Mouse (Mus musculus): ENCODE measurements around the gene Actr5. TPM values are rescaled to one million over a fixed set of nuclear protein-coding genes. Genes with fewer than 3 reads are reported as not detected.
A peak's percentile ranks its signal among the peaks of the same experiment; 100 is the strongest.

Actr5 gene
- polyA plus RNA-seq, 1 experiment from 2014 or later = 7.2 TPM

DNA sequence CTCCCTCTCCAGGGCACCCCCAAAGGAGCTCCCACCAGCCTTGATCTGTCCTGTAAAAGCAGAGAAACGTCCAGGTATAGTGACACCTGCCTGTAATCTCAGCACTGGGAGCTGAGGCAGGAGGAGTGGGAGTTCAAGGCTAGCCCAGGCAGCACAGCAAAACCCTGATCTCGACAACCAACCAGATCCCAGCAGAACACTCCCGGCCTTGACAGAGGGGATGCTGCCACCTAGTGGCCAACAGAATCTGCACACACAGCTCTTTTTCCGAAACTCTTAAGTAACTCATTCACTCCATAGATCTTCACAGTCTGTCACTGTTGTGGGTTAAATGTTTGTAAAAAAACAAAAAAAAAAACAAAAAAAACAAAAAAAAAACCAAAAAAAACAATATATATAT is 28.3 kb downstream of the Actr5 start:
- no peak overlapping the region for H3K27ac ChIP-seq (ENCODE audit: low read length)
- 7% methylated on average over 4 of the region's 4 CpGs for WGBS
- H3K9me3 ChIP-seq (ENCODE audit: control insufficient read depth, low read length) = no peaks in the 10 kb centered on the region
- H3K4me1 ChIP-seq (replicated peaks; ENCODE audit: control insufficient read depth, insufficient read depth, low read length) = no peaks in the 10 kb centered on the region
- no peak overlapping the region for H3K4me2 ChIP-seq (ENCODE audit: low read depth, low read length)
- no peaks in the 10 kb centered on the region for H3K27me3 ChIP-seq (ENCODE audit: control insufficient read depth, insufficient read depth, low read depth, low read length)
- no peaks in the 10 kb centered on the region for H3K36me3 ChIP-seq (ENCODE audit: control insufficient read depth, insufficient read depth, low read length)
- no peak overlapping the region for H3K4me3 ChIP-seq (ENCODE audit: low read length)
- no peak for ATAC-seq (ENCODE audit: low read depth)
- H3K9ac ChIP-seq (ENCODE audit: low read length) = no peak overlapping the region

GRCm38 (mm10) chr2:158654717-158655116 is 30.0 kb downstream of the Actr5 start:
- H3K4me1 ChIP-seq (replicated peaks; ENCODE audit: control insufficient read depth, insufficient read depth, low read length) = peaks cover 12% of the 10 kb centered on the region
- WGBS = 63% methylated on average over 9 of the region's 9 CpGs
- H3K9ac ChIP-seq (ENCODE audit: low read length) = no peak overlapping the region
- H3K27ac ChIP-seq (ENCODE audit: low read length) = no peak overlapping the region; the same call in none of the 2 replicates
- no peaks in the 10 kb centered on the region for H3K36me3 ChIP-seq (ENCODE audit: control insufficient read depth, insufficient read depth, low read length)
- peak; percentile 54; the same call in 1 of the 2 replicates for ATAC-seq (ENCODE audit: low read depth)
- H3K4me3 ChIP-seq (ENCODE audit: low read length) = no peak overlapping the region
- H3K4me2 ChIP-seq (ENCODE audit: low read depth, low read length) = no peak overlapping the region
- H3K9me3 ChIP-seq (ENCODE audit: control insufficient read depth, low read length) = no peaks in the 10 kb centered on the region
- no peaks in the 10 kb centered on the region for H3K27me3 ChIP-seq (ENCODE audit: control insufficient read depth, insufficient read depth, low read depth, low read length)

DNA sequence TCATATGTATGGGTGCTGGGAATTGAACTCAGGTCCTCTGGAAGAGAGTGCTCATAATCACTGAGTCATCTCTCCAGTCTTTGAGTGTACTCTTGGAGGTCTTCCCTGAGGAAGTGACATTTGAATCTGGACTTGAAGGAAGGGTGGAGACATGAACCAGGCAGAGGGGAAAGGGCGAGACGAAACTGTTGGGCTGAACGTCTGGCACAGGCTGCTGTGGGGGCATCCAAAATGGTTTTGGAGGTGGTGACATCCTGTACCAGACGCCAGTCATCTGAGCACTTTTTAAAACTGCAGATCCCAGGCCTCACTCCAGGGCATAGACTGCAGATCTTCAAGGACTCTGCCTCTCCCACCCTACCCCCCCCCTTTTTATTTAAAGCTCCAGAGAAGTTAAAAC is 31.1 kb downstream of the Actr5 start:
- no peak overlapping the region for H3K27ac ChIP-seq (ENCODE audit: low read length)
- WGBS = 63% methylated on average over 4 of the region's 4 CpGs
- H3K4me3 ChIP-seq (ENCODE audit: low read length) = no peak overlapping the region
- H3K9ac ChIP-seq (ENCODE audit: low read length) = no peak overlapping the region
- H3K4me1 ChIP-seq (replicated peaks; ENCODE audit: control insufficient read depth, insufficient read depth, low read length) = peaks cover 12% of the 10 kb centered on the region
- no peaks in the 10 kb centered on the region for H3K27me3 ChIP-seq (ENCODE audit: control insufficient read depth, insufficient read depth, low read depth, low read length)
- no peaks in the 10 kb centered on the region for H3K36me3 ChIP-seq (ENCODE audit: control insufficient read depth, insufficient read depth, low read length)
- no peak overlapping the region for H3K4me2 ChIP-seq (ENCODE audit: low read depth, low read length)
- ATAC-seq (ENCODE audit: low read depth) = no peak
- H3K9me3 ChIP-seq (ENCODE audit: control insufficient read depth, low read length) = no peaks in the 10 kb centered on the region

DNA sequence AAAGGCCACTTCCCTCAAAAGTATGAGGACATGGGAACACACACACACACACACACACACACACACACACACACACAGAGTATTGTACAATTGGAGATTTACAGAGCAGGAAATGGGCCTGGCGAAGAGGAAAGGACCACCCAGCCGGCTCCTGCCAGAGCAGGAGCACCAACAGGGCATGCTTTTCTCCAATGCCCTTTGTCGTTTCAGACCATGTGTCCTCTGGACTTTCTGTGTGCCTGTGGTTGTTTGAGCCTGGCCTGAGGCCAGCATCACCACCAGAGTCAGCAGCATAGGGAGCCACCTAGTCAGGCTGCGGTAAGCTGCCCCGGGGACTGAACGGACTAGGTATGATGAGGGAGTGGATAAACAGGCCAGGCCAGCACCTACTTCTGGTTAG is 34.1 kb downstream of the Actr5 start:
- H3K27ac ChIP-seq (ENCODE audit: low read length) = peak overlapping the region; percentile 90
- peak; percentile 89 for ATAC-seq (ENCODE audit: low read depth)

DNA sequence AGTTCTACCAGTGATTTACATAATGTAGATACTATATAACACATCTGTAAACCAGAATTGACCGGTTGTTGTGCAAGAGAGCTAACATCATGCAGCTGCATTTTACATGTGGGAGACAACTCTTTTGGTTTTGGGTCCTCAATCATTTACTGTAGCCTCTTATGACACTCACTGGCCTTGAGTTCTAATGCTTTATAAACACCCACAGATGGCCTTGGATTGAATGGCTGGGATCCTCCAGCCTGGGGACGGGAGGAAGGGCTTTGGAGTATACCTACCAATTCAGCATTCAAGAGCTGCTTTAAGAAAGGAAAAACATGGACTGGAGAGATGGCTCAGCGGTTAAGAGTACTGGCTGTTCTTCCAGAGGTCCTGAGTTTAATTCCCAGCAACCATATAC is 34.7 kb downstream of the Actr5 start:
- H3K36me3 ChIP-seq (ENCODE audit: control insufficient read depth, insufficient read depth, low read length) = no peaks in the 10 kb centered on the region
- no peak overlapping the region for H3K4me3 ChIP-seq (ENCODE audit: low read length)
- H3K4me2 ChIP-seq (ENCODE audit: low read depth, low read length) = no peak overlapping the region
- no peaks in the 10 kb centered on the region for H3K9me3 ChIP-seq (ENCODE audit: control insufficient read depth, low read length)
- 0 out of 2 replicates have a peak overlapping the region, but pooled peaks have one; percentile 28 for H3K9ac ChIP-seq (ENCODE audit: low read length)
- no peak for ATAC-seq (ENCODE audit: low read depth)
- peaks cover 12% of the 10 kb centered on the region for H3K4me1 ChIP-seq (replicated peaks; ENCODE audit: control insufficient read depth, insufficient read depth, low read length)
- H3K27ac ChIP-seq (ENCODE audit: low read length) = peak overlapping the region; percentile 90
- H3K27me3 ChIP-seq (ENCODE audit: control insufficient read depth, insufficient read depth, low read depth, low read length) = no peaks in the 10 kb centered on the region
- 54% methylated on average over 3 of the region's 3 CpGs for WGBS

More for the DNA sequence above, 34.1 kb downstream of the Actr5 start:
- Histone ChIP-seq H3K9me3 (ENCODE audit: control insufficient read depth, low read length) (no peaks in the 10 kb centered on the region), H3K4me2 (ENCODE audit: low read depth, low read length) (no peak overlapping the region), H3K9ac (ENCODE audit: low read length) (0 out of 2 replicates have a peak overlapping the region, but pooled peaks have one; percentile 28), H3K4me1 (replicated peaks; ENCODE audit: control insufficient read depth, insufficient read depth, low read length) (peaks cover 12% of the 10 kb centered on the region), H3K4me3 (ENCODE audit: low read length) (no peak overlapping the region), H3K36me3 (ENCODE audit: control insufficient read depth, insufficient read depth, low read length) (no peaks in the 10 kb centered on the region), H3K27me3 (ENCODE audit: control insufficient read depth, insufficient read depth, low read depth, low read length) (no peaks in the 10 kb centered on the region)
- 27% methylated on average over 6 of the region's 6 CpGs for WGBS

- Histone ChIP-seq H3K4me1 (replicated peaks; ENCODE audit: control insufficient read depth, insufficient read depth, low read length) (peaks cover 14% of the 10 kb centered on the region), H3K36me3 (ENCODE audit: control insufficient read depth, insufficient read depth, low read length) (no peaks in the 10 kb centered on the region), H3K4me2 (ENCODE audit: low read depth, low read length) (no peak within 1 kb of the TSS), H3K27me3 (ENCODE audit: control insufficient read depth, insufficient read depth, low read depth, low read length) (peaks cover 30% of the 10 kb centered on the region), H3K9me3 (ENCODE audit: control insufficient read depth, low read length) (no peaks in the 10 kb centered on the region), H3K27ac (ENCODE audit: low read length) (peak within 1 kb of the TSS; percentile 39), H3K9ac (ENCODE audit: low read length) (no peak within 1 kb of the TSS), H3K4me3 (ENCODE audit: low read length) (no peak within 1 kb of the TSS)
- ATAC-seq (ENCODE audit: low read depth) = no peak
- 65% methylated on average over 4 of the region's 4 CpGs for WGBS
Measured at GRCm38 (mm10) chr2:158665098-158665497, 40.4 kb downstream of the Actr5 start, which contains the start of gene Ppp1r16b. Ppp1r16b (plus strand) TSS chr2:158665398.

DNA sequence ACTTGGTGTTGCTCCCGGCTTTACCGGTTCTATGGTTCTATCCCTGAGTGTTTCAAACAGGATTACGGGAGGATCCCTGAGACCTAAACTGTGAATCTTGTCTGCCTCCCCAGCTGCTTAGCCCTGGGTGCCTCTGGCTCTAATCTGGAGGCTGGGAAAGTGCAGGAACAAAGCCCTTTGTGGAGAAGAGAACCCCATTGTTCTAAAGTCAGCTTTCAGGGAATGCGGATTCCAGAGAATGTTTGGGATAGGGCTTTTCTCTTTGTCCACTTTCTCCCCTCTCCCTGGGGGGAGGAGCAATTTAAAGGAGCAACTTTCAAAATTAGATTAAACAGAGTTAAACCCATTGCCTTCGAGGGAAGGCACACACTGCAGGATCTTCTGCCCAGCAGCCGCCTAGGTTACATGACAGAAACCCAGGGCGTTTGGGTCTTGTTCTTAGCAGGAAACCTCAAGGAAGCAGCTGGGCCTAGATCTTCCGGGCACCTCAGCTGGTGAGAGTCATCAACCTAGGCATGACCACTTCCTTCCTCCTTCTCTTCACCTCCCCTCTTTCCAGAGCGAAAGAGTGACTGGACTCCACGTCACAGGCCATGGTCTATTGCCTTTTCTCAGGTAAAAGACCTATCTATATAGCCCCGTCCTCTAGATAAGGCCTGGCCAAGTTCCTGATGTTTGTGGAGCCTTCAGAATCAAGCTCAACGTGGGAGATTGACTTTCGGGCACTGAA is 41.5 kb downstream of the Actr5 start:
- peaks cover 30% of the 10 kb centered on the region for H3K27me3 ChIP-seq (ENCODE audit: control insufficient read depth, insufficient read depth, low read depth, low read length)
- peak overlapping the region; percentile 39 for H3K27ac ChIP-seq (ENCODE audit: low read length)
- ATAC-seq (ENCODE audit: low read depth) = peak; percentile 24; the same call in 1 of the 2 replicates
- WGBS = 46% methylated on average over 13 of the region's 13 CpGs
- no peak overlapping the region for H3K9ac ChIP-seq (ENCODE audit: low read length)
- no peaks in the 10 kb centered on the region for H3K9me3 ChIP-seq (ENCODE audit: control insufficient read depth, low read length)
- H3K4me3 ChIP-seq (ENCODE audit: low read length) = peak overlapping the region; percentile 57
- H3K36me3 ChIP-seq (ENCODE audit: control insufficient read depth, insufficient read depth, low read length) = no peaks in the 10 kb centered on the region
- H3K4me1 ChIP-seq (replicated peaks; ENCODE audit: control insufficient read depth, insufficient read depth, low read length) = peaks cover 14% of the 10 kb centered on the region
- peak overlapping the region; percentile 84 for H3K4me2 ChIP-seq (ENCODE audit: low read depth, low read length)

- H3K36me3 ChIP-seq (ENCODE audit: control insufficient read depth, insufficient read depth, low read length) = no peaks in the 10 kb centered on the region
- H3K4me3 ChIP-seq (ENCODE audit: low read length) = peak overlapping the region; percentile 57
- H3K4me1 ChIP-seq (replicated peaks; ENCODE audit: control insufficient read depth, insufficient read depth, low read length) = peaks cover 14% of the 10 kb centered on the region
- H3K27ac ChIP-seq (ENCODE audit: low read length) = peak overlapping the region; percentile 30
- peak overlapping the region; percentile 64 for H3K9ac ChIP-seq (ENCODE audit: low read length)
- peaks cover 30% of the 10 kb centered on the region for H3K27me3 ChIP-seq (ENCODE audit: control insufficient read depth, insufficient read depth, low read depth, low read length)
- peak; percentile 79 for ATAC-seq (ENCODE audit: low read depth)
- H3K9me3 ChIP-seq (ENCODE audit: control insufficient read depth, low read length) = no peaks in the 10 kb centered on the region
- H3K4me2 ChIP-seq (ENCODE audit: low read depth, low read length) = peak overlapping the region; percentile 84
- under 1% methylated on average over 47 of the region's 47 CpGs for WGBS
Measured at GRCm38 (mm10) chr2:158667022-158667670, 42.5 kb downstream of the Actr5 start.

- Histone ChIP-seq H3K9me3 (ENCODE audit: control insufficient read depth, low read length) (no peaks in the 10 kb centered on the region), H3K27ac (ENCODE audit: low read length) (peak overlapping the region; percentile 30; the same call in 1 of the 2 replicates), H3K4me1 (replicated peaks; ENCODE audit: control insufficient read depth, insufficient read depth, low read length) (peaks cover 19% of the 10 kb centered on the region), H3K27me3 (ENCODE audit: control insufficient read depth, insufficient read depth, low read depth, low read length) (peaks cover 30% of the 10 kb centered on the region), H3K9ac (ENCODE audit: low read length) (peak overlapping the region; percentile 64), H3K36me3 (ENCODE audit: control insufficient read depth, insufficient read depth, low read length) (no peaks in the 10 kb centered on the region), H3K4me3 (ENCODE audit: low read length) (peak overlapping the region; percentile 57), H3K4me2 (ENCODE audit: low read depth, low read length) (peak overlapping the region; percentile 84)
- WGBS = under 1% methylated on average over 54 of the region's 54 CpGs
- ATAC-seq (ENCODE audit: low read depth) = peak; percentile 18
Measured at GRCm38 (mm10) chr2:158667671-158668432, 43.2 kb downstream of the Actr5 start.
